Mouse (Mus musculus): ENCODE measurements at regions not wholly inside any gene's neighbourhood (a gene's known extent, or its start where the extent isn't known, plus 50 kb on each side); places are given as distances from the start of the nearest gene placed in this dataset.

GRCm38 (mm10) chr10:37323689-37324088, 185.0 kb upstream of the Marcks start:
- no peak for TF ChIP-seq POLR2A (IDR thresholded peaks at IDR 0.05; ENCODE audit: low read depth, low read length)
- TF ChIP-seq CTCF (conservative IDR thresholded peaks at IDR 0.05; ENCODE audit: insufficient read depth, insufficient read length, low read depth, low read length), result no peak

Measured in kidney, adult 2 months (tissue).